Mouse (Mus musculus) right cerebral cortex, postnatal 4 days (tissue): ENCODE measurements around the gene Espn.

ENCODE experiments used
- DNase-seq: peaks from one replicate; pipeline ENCODE4 v3.0.0-alpha.2; 2022

Gene Espn

DNA sequence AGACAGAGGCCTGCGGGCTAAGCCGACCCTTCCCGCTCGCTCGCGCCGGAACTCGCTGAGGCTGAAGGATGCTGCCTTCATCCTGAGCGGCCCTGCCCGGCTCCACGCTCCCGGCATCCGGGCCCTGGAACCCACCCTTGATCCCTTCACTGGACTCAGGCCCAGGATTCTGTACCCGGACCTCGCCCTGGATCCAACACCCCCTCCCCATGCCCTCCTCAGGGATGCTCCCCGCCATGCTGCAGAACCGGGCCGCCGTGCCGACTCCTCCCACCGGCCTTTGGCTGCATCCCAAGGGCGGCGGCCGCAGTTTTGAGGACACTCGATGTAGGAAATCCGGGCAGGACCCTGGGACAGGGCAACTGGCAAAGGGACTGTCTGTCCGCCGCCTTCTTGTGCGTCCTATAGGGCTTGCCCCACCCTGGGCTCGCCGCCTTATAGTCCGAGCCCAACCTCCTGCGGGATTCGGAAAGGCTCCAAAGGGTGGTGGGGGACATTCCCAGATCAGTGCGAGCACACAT, 26.2 kb upstream of the Espn start:
- DNase-seq: peak; percentile 60

- peak; percentile 96 for DNase-seq
Measured at GRCm38 (mm10) chr4:152177537-152178343, 25.6 kb upstream of the Espn start, which contains the start of gene Acot7. TSS of gene Acot7 (plus strand) at chr4:152178134.

GRCm38 (mm10) chr4:152177174-152177536, 25.0 kb upstream of the Espn start:
- DNase-seq: no peak

DNA sequence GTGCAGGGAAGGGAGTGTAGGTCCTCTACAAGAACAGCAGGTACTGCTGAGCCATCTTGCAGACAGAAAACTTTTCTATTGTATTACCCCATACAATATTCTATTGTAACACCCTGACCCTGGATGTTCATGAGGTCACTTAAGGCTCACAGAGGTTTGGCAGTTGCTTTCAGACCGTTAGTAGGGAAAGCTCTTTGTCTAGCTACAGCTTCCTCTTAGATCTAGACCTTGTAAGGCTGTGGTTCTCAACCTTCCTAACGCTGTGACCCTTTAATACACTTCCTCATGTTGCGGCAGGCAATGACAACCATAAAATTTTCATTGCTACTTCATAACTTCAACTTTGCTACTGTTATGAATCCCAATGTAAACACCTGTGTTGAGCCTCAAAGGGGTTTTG, 24.5 kb upstream of the Espn start:
- DNase-seq: no peak

DNA sequence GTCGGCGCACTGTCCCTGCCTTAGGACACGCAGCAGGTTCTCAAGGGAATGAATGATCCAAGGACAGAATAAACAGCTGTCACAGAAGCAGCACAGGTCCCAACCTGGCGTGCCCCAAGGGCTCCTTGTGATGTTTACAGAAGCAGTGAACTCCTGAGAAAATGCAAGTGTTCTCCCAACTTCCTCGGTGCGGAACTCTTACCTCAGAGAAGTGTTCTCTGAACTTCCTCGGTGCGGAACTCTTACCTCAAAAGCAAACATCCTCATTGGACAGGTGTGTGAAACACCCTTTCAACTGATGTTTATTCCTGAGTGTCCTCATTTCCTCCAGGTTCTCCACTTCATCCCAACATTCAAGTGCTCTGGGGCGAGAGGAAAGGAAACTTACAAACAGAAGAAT, 21.8 kb upstream of the Espn start:
- no peak for DNase-seq

DNA sequence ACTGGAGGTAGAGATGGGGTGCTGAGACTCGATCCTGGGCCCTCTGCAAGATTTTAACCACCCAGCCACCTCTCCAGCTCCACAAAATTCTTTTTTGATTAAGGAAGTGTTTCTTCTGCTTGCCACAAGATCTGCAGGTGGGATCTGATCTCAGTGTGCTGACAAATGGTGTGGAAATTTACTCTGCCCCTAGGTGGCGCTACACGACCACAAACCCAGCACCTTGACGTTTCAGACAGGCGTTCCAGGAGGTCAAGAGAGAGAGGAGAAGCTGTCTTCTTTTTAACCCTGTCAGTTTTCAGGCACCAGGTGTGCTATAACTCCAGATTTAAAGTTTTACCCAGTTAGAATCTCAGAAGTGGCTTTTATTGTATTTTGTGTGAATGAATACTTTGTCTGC, 20.9 kb upstream of the Espn start:
- peak; percentile 78 for DNase-seq

- no peak for DNase-seq
Measured at GRCm38 (mm10) chr4:152171543-152171942, 19.4 kb upstream of the Espn start.

DNA sequence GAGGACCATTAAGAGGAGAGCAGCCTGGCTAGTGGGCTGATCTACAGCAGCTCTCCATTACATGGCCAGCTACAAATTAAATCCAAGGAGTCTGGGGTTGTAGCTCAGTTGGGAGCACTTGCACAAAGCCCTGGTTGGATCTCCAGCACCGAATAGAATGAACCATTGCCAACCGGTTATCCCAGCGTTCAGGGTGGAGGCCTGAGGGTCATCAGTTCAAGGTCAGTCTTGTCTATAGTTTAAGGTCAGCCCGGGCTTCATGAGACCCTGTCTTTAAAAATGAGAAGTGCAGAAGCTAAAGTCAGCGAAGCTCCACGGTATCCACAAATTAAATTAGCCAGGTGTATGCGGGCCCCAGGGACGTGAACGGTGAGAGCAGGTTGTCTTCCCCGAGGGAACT, 18.1 kb upstream of the Espn start:
- DNase-seq: no peak

- no peak for DNase-seq
Measured at GRCm38 (mm10) chr4:152169103-152169502, 16.9 kb upstream of the Espn start.

DNA sequence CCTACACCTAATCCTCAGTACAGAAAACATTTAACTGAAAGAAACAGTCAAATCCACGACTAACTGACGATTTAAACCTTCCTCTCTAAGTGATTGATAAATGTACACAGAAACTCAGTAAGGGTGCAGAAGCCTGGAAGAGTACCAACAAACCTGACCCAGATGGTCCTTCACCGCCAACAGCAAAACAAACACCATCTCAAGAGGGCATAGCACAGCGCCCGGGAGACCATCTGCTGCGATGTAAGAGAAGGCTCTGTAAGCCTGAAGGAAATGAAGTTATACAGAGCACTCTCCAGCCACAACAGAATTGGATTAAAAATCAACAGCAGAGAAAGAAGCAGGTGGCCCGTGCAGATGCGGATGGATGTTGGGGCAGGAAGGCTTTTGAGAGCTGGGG, 15.9 kb upstream of the Espn start:
- no peak for DNase-seq

GRCm38 (mm10) chr4:152165036-152165931, 13.1 kb upstream of the Espn start:
- peak; percentile 83 for DNase-seq

DNA sequence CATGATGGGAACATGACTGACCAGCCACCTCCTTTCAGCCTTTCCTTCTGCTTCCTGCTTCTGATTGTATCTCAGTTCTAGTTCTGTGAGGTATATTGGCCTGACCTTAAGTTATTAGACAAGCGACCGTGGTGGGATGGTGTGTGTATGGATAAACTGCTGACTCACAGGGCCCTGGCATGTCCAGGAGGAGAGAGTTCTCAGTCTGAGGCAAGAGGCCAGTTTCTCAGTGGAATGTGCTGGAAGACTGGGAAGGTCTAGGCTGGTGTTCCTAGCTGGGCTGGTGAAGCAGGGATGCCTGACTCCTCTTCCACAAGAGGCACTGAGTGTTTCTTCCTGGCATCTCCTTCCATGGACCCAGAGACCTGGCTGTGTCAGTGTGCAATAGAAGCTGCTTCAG, 10.6 kb upstream of the Espn start:
- DNase-seq: no peak

- no peak for DNase-seq
Measured at GRCm38 (mm10) chr4:152161601-152162000, 9.4 kb upstream of the Espn start.

DNA sequence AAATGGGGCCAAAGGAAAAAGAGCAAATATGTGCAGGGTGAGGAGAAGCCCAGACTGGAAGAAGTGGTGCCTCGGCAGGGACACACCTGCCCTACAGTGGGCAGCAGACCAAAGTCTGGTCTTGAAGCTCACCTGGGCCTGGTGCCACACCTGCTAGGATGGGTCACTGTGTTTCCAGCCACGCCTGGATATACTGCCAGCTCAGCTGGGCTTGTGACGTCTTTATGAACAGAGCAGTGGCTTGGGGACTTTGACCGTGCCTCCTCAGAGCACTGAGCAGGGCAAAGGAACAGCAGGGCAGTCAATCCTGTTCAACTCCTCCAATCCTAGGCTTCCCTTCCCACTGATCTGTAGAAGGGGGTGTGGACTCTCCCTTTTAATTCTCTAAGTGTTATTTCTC, 8.6 kb upstream of the Espn start:
- no peak for DNase-seq

DNA sequence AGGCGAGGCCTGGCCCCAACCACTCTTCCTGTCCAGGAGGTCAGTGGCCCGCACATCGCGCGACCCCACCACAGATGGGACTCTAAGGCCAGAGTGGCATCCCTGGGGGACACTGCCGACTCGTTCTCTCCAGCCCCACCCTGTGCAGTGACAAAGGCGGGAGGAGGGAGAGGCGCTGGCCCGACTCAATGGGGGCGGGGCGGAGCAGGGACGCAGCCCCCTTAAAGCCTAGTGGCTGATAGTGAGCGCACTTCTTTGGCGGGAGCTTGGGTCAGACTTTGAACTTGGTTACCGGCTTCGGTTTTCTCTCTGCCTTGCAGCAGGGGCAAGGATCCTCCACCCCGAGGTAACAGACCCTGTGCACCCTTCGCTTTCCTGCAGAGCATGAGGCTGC, 7.1 kb upstream of the Espn start:
- no peak for DNase-seq

DNA sequence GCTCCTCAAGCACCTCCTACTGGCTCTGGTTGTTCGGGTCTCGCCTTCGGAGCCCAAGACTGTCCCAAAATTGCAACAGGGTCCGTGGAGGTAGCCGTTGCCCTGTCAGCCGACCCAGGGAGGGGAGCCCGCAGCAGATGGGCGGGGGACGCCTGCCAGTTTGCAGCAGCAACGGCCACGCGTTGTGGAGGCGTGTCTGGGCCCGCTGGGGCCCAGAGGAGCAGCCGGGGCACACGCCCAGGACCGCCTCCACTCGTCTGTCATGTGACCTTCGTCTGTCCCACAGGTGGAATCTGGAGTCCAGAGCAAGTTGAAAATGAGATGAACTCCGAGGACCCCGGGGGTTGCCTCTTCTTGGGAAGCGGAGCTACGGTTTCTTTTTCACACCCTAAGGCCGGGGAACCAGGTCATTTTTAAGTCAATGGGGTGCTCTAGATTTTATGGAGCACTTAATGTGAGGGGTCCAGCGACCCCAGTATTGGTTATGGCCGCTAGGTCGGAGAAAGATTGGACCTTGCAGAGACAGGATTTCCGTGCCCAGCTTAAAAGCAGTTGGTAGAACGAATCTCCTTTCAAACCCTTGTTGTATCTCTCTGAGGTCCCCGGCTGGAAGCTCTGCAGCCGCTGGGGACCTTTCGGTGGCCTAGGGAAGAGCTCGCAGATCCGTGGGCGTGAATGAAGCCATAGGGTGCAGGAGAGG, 6.6 kb upstream of the Espn start, which contains the start of gene Hes2:
Hes2 (plus strand) TSS at position 283 of the 700 bp plus-strand sequence.
- DNase-seq: no peak

DNA sequence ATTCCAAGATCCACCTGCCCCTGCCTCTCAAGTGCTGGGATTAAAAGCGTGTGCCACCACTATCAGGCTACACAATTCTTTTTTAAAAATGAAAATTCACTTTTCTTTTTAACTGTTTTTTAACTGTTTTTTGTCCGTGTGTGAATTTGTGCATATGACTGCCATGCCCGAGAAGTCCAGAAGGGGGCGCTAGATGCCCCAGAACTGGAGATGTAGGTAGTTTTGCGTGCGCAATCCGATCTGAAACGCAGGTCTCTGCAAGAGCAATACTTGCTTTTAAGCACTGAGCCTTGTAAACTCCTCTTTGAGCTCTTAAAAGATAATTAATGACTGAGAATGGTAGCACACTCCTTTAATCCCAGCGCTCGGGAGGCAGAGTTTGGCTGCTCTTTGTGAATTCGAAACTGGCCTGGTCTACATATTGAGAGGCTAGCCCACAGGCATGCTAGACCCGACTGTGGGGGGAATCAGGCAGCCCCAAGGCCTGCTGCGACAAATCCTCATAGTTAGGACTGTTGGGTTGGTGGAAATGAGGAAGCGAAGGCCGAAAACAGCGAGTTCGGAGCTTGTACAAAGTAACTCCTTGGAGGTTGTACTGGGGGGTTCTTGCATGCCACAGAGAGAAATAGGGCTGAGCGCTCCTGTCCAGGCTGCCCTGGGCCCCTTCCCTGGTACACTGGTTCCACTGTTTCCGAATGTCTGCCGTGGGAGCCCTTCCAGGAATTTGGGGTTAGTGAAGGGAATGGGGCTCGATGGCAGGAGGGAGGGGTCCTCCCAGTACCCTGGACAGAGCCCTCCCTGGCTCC, 5.8 kb upstream of the Espn start:
- DNase-seq: peak; percentile 68

DNA sequence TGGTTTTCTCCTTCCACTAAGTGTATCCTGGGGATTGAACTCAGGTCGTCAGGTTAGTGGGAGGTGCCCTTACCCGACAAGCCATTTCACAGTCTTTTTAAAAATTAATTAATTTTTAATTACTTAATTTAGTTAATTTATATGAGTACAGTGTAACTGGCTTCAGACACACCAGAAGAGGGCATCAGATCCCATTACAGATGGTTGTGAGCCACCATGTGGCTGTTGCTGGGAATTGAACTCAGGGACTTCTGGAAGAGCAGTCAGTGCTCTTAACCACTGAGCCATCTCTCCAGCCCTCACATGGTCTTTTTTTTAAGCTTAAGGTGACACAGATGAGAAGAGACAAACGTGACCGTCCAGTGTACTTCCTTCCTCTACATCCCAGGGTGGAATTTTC, 2.8 kb upstream of the Espn start:
- no peak for DNase-seq

- DNase-seq: peak; percentile 93
Measured at GRCm38 (mm10) chr4:152153771-152154177, 1.6 kb upstream of the Espn start.

- no peak for DNase-seq
Measured at GRCm38 (mm10) chr4:152151451-152151965, 663 bp downstream of the Espn start.

DNA sequence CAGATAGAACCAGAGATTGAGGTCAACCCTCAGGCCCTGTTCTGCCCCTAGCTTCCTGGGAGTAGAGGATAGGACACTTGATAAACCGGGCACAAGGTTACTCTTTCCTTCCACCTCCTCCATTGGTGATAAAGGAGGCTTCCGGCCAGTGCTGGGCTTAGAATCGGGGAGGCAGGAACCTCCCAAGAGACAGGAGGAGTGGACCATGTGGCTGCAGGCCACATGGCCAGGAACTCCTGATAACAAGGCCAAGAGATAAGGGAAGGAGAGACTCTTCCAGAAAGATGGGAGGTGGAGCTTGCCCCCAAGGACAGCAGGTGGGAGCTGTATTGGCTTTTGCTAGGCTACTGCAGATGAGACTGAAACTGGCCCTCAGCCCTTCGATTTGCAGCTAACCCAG, 1.6 kb downstream of the Espn start:
- no peak for DNase-seq
